Mouse (Mus musculus): ENCODE measurements around the gene Slc25a28. TPM values are rescaled to one million over a fixed set of nuclear protein-coding genes. Genes with fewer than 3 reads are reported as not detected.

The Slc25a28 gene
- polyA plus RNA-seq, 1 experiment from 2014 or later = 19.5 TPM

- Histone ChIP-seq H3K4me1 (ENCODE audit: control insufficient read depth, insufficient read depth, low read length) (peaks cover 5% of the 10 kb centered on the region), H3K4me3 (ENCODE audit: low read length) (no peak overlapping the region), H3K27me3 (replicated peaks; ENCODE audit: control insufficient read depth, insufficient read depth, low read length) (no peaks in the 10 kb centered on the region), H3K9ac (ENCODE audit: low read depth, low read length) (no peak overlapping the region), H3K27ac (ENCODE audit: low read length) (no peak overlapping the region), H3K4me2 (ENCODE audit: low read depth, low read length) (no peak overlapping the region), H3K36me3 (ENCODE audit: control insufficient read depth, insufficient read depth, low read length) (no peaks in the 10 kb centered on the region), H3K9me3 (ENCODE audit: control insufficient read depth, low read length) (no peaks in the 10 kb centered on the region)
- no peak for ATAC-seq
- WGBS = 91% methylated on average over 4 of the region's 4 CpGs
These were observed 6.9 kb upstream of the Slc25a28 start for GRCm38 (mm10) chr19:43681541-43681940.

- H3K9me3 ChIP-seq (ENCODE audit: control insufficient read depth, low read length) = no peaks in the 10 kb centered on the region
- H3K36me3 ChIP-seq (ENCODE audit: control insufficient read depth, insufficient read depth, low read length) = no peaks in the 10 kb centered on the region
- ATAC-seq = no peak
- 65% methylated on average over 10 of the region's 10 CpGs for WGBS
- H3K9ac ChIP-seq (ENCODE audit: low read depth, low read length) = no peak overlapping the region
- H3K4me1 ChIP-seq (ENCODE audit: control insufficient read depth, insufficient read depth, low read length) = peaks cover 7% of the 10 kb centered on the region
- no peak overlapping the region for H3K4me3 ChIP-seq (ENCODE audit: low read length)
- H3K4me2 ChIP-seq (ENCODE audit: low read depth, low read length) = no peak overlapping the region
- H3K27me3 ChIP-seq (replicated peaks; ENCODE audit: control insufficient read depth, insufficient read depth, low read length) = no peaks in the 10 kb centered on the region
- H3K27ac ChIP-seq (ENCODE audit: low read length) = peak overlapping the region; percentile 35; the same call in 1 of the 2 replicates
These were observed 4.8 kb upstream of the Slc25a28 start for GRCm38 (mm10) chr19:43679474-43679981.

GRCm38 (mm10) chr19:43678467-43679003, 3.9 kb upstream of the Slc25a28 start:
- Histone ChIP-seq H3K4me1 (ENCODE audit: control insufficient read depth, insufficient read depth, low read length) (peaks cover 7% of the 10 kb centered on the region), H3K27ac (ENCODE audit: low read length) (0 out of 2 replicates have a peak overlapping the region, but pooled peaks have one; percentile 3), H3K9me3 (ENCODE audit: control insufficient read depth, low read length) (no peaks in the 10 kb centered on the region), H3K4me2 (ENCODE audit: low read depth, low read length) (no peak overlapping the region), H3K4me3 (ENCODE audit: low read length) (no peak overlapping the region), H3K9ac (ENCODE audit: low read depth, low read length) (no peak overlapping the region), H3K36me3 (ENCODE audit: control insufficient read depth, insufficient read depth, low read length) (no peaks in the 10 kb centered on the region), H3K27me3 (replicated peaks; ENCODE audit: control insufficient read depth, insufficient read depth, low read length) (no peaks in the 10 kb centered on the region)
- 59% methylated on average over 8 of the region's 8 CpGs for WGBS
- ATAC-seq = no peak

DNA sequence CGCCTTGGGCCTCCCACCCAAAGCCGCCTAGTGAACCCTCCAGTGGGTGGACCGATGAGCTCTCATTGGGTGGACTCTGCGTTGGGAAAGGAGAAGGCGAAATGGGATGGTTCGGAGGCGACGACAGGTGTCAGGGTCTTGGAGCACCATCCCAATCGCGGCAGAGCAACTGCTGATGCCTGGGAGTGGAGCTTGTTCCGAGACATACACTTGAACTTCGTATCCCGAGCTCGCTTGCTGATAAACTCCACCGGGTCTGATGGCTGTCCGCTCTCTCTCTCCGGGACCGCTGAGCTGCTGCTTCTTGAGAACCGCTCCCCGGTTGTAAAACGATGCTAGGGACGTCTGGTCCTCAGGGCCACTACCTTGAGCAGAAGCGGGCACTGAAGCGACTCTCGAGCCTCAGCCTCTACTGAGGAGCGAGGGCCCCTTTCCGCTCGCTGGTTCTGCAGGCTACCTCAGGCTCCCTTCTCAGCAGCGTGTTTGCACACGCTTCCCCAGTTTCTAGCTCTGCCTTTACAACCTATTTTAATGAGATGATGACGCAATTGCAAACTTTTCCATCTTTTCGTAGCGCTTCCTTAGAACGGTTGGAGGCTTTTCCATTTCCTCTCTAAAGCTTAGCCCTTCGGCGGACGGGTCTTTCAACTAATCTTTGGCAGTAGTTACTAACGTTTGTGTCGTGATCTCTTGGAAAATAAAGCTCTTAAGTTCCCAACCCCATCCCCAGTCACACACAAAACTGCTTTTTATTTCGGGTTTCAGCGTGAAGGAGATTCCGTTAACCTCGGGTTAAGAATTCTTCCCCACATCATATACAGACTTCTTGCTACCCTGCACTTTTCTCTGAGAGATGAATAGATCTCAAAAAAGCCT, 1.1 kb upstream of the Slc25a28 start:
- ATAC-seq = peak; percentile 6
- Histone ChIP-seq H3K4me1 (ENCODE audit: control insufficient read depth, insufficient read depth, low read length) (peaks cover 31% of the 10 kb centered on the region), H3K27me3 (replicated peaks; ENCODE audit: control insufficient read depth, insufficient read depth, low read length) (no peaks in the 10 kb centered on the region), H3K27ac (ENCODE audit: low read length) (peak overlapping the region; percentile 99), H3K4me3 (ENCODE audit: low read length) (peak overlapping the region; percentile 96), H3K9ac (ENCODE audit: low read depth, low read length) (peak overlapping the region; percentile 71), H3K4me2 (ENCODE audit: low read depth, low read length) (peak overlapping the region; percentile 75), H3K36me3 (ENCODE audit: control insufficient read depth, insufficient read depth, low read length) (no peaks in the 10 kb centered on the region), H3K9me3 (ENCODE audit: control insufficient read depth, low read length) (no peaks in the 10 kb centered on the region)
- WGBS = 1% methylated on average over 43 of the region's 43 CpGs

- Histone ChIP-seq H3K4me2 (ENCODE audit: low read depth, low read length) (peak overlapping the region; percentile 77), H3K27me3 (replicated peaks; ENCODE audit: control insufficient read depth, insufficient read depth, low read length) (no peaks in the 10 kb centered on the region), H3K9ac (ENCODE audit: low read depth, low read length) (peak overlapping the region; percentile 92), H3K36me3 (ENCODE audit: control insufficient read depth, insufficient read depth, low read length) (no peaks in the 10 kb centered on the region), H3K4me3 (ENCODE audit: low read length) (peak overlapping the region; percentile 96), H3K4me1 (ENCODE audit: control insufficient read depth, insufficient read depth, low read length) (peaks cover 28% of the 10 kb centered on the region), H3K27ac (ENCODE audit: low read length) (peak overlapping the region; percentile 88), H3K9me3 (ENCODE audit: control insufficient read depth, low read length) (no peaks in the 10 kb centered on the region)
- peak; percentile 5; the same call in 1 of the 2 replicates for ATAC-seq
- whole genome bisulfite sequencing = 0% methylated on average over 28 of the region's 29 CpGs
These were observed 378 bp downstream of the Slc25a28 start for GRCm38 (mm10) chr19:43674316-43674689.

DNA sequence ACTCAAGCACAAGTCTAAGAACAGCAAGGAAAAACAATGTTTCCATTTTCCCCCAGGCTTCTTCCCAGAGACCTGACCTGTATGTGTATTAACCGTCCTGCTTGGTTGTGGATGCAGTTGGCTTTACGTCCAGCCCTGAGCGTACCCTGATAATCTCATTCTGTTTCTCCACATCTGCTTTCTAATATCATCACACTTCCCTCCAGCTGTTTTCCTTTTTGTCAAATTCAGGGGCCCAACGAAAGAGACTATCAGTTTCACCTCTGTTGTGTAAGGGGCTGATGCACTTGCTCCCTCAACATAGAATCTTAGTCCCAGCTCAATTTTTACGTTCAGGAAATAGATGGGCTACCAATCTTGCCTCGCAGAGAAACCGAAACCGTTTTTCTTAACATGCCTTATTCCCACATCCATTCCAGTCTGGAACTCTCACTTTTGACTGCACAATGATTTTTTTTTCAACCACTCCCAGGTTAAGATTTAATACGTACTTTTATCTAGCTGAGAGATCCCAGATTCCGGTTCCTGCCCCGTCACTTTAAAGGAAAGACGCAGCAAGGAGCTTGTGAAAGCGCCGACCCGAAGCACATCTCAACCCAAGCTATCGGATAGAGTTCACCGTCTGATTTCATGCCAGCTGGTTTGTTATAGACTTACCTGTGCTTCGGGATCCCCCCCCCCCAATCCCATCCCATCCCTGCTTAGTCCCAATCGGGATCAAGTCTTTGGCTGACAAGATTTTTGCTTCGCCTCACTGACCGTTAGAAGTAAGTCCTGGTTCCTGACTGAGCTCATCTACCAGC, 967 bp downstream of the Slc25a28 start:
- 5% methylated on average over 21 of the region's 21 CpGs for WGBS
- peak overlapping the region; percentile 92 for H3K9ac ChIP-seq (ENCODE audit: low read depth, low read length)
- H3K9me3 ChIP-seq (ENCODE audit: control insufficient read depth, low read length) = no peaks in the 10 kb centered on the region
- ATAC-seq = no peak
- peak overlapping the region; percentile 96 for H3K4me3 ChIP-seq (ENCODE audit: low read length)
- H3K4me1 ChIP-seq (ENCODE audit: control insufficient read depth, insufficient read depth, low read length) = peaks cover 27% of the 10 kb centered on the region
- H3K27ac ChIP-seq (ENCODE audit: low read length) = peak overlapping the region; percentile 88
- H3K36me3 ChIP-seq (ENCODE audit: control insufficient read depth, insufficient read depth, low read length) = no peaks in the 10 kb centered on the region
- peak overlapping the region; percentile 77 for H3K4me2 ChIP-seq (ENCODE audit: low read depth, low read length)
- H3K27me3 ChIP-seq (replicated peaks; ENCODE audit: control insufficient read depth, insufficient read depth, low read length) = no peaks in the 10 kb centered on the region

GRCm38 (mm10) chr19:43671054-43671453, 3.6 kb downstream of the Slc25a28 start:
- H3K4me2 ChIP-seq (ENCODE audit: low read depth, low read length) = peak overlapping the region; percentile 13; the same call in 1 of the 2 replicates
- H3K27ac ChIP-seq (ENCODE audit: low read length) = peak overlapping the region; percentile 57
- WGBS = 79% methylated on average over 7 of the region's 7 CpGs
- no peak overlapping the region for H3K9ac ChIP-seq (ENCODE audit: low read depth, low read length)
- no peaks in the 10 kb centered on the region for H3K9me3 ChIP-seq (ENCODE audit: control insufficient read depth, low read length)
- peaks cover 29% of the 10 kb centered on the region for H3K4me1 ChIP-seq (ENCODE audit: control insufficient read depth, insufficient read depth, low read length)
- H3K36me3 ChIP-seq (ENCODE audit: control insufficient read depth, insufficient read depth, low read length) = no peaks in the 10 kb centered on the region
- ATAC-seq = no peak
- H3K27me3 ChIP-seq (replicated peaks; ENCODE audit: control insufficient read depth, insufficient read depth, low read length) = no peaks in the 10 kb centered on the region
- no peak overlapping the region for H3K4me3 ChIP-seq (ENCODE audit: low read length)

GRCm38 (mm10) chr19:43669136-43669759, 5.4 kb downstream of the Slc25a28 start:
- 75% methylated on average over 8 of the region's 8 CpGs for WGBS
- no peak overlapping the region for H3K9ac ChIP-seq (ENCODE audit: low read depth, low read length)
- 0 out of 2 replicates have a peak, but pooled peaks cover under 1% of the 10 kb centered on the region for H3K36me3 ChIP-seq (ENCODE audit: control insufficient read depth, insufficient read depth, low read length)
- no peaks in the 10 kb centered on the region for H3K27me3 ChIP-seq (replicated peaks; ENCODE audit: control insufficient read depth, insufficient read depth, low read length)
- H3K4me3 ChIP-seq (ENCODE audit: low read length) = no peak overlapping the region
- no peak overlapping the region for H3K27ac ChIP-seq (ENCODE audit: low read length)
- no peaks in the 10 kb centered on the region for H3K9me3 ChIP-seq (ENCODE audit: control insufficient read depth, low read length)
- ATAC-seq = no peak
- peaks cover 28% of the 10 kb centered on the region for H3K4me1 ChIP-seq (ENCODE audit: control insufficient read depth, insufficient read depth, low read length)
- no peak overlapping the region for H3K4me2 ChIP-seq (ENCODE audit: low read depth, low read length)

All from intestine, embryonic 16.5 days (tissue).